Mouse (Mus musculus) urinary bladder, postnatal 36 days (tissue): ENCODE measurements around the gene Asl.

Source experiments
- DNase-seq, 2 experiments: peaks; one replicate each; pipeline ENCODE4 v3.0.0; 2022; ENCODE audit warnings: low spot score in 2 of 2, mixed read lengths in 1 of 2

Gene Asl

GRCm38 (mm10) chr5:130029142-130029897, at the start of gene Asl, which contains the start of gene Crcp:
TSS of gene Asl (minus strand) at chr5:130029247.
TSS of gene Crcp (plus strand) at chr5:130029290.
- peak; percentile 81 to 84 for DNase-seq

- no peak for DNase-seq
Observed at GRCm38 (mm10) chr5:130078834-130079156, 49.7 kb upstream of the Asl start.

- no peak for DNase-seq
Observed at GRCm38 (mm10) chr5:130078096-130078833, 49.2 kb upstream of the Asl start.

- DNase-seq, result no peak
Observed at GRCm38 (mm10) chr5:130076396-130076795, 47.3 kb upstream of the Asl start.

- DNase-seq, result peak; percentile 50 to 66
Observed at GRCm38 (mm10) chr5:130074491-130074890, 45.4 kb upstream of the Asl start.

- no peak for DNase-seq
Observed at GRCm38 (mm10) chr5:130073026-130073425, 44.0 kb upstream of the Asl start, which contains the start of gene Tpst1. TSS of gene Tpst1 (plus strand) at chr5:130073326.

- DNase-seq, result no peak
Observed at GRCm38 (mm10) chr5:130067841-130068264, 38.8 kb upstream of the Asl start.

- no peak for DNase-seq
Observed at GRCm38 (mm10) chr5:130065579-130065978, 36.5 kb upstream of the Asl start.

GRCm38 (mm10) chr5:130063760-130064159, 34.7 kb upstream of the Asl start:
- no peak for DNase-seq

GRCm38 (mm10) chr5:130062096-130062495, 33.0 kb upstream of the Asl start:
- no peak for DNase-seq

GRCm38 (mm10) chr5:130060329-130060665, 31.2 kb upstream of the Asl start:
- DNase-seq, result no peak

GRCm38 (mm10) chr5:130059413-130060328, 30.6 kb upstream of the Asl start:
- no peak for DNase-seq

- no peak for DNase-seq
Observed at GRCm38 (mm10) chr5:130056303-130056702, 27.3 kb upstream of the Asl start.

GRCm38 (mm10) chr5:130055688-130056087, 26.6 kb upstream of the Asl start:
- no peak for DNase-seq

- no peak for DNase-seq
Observed at GRCm38 (mm10) chr5:130052955-130053354, 23.9 kb upstream of the Asl start.

GRCm38 (mm10) chr5:130052510-130052909, 23.5 kb upstream of the Asl start:
- DNase-seq, result no peak

- no peak for DNase-seq
Observed at GRCm38 (mm10) chr5:130051073-130051860, 22.2 kb upstream of the Asl start.

GRCm38 (mm10) chr5:130050416-130050815, 21.4 kb upstream of the Asl start:
- no peak for DNase-seq

GRCm38 (mm10) chr5:130048786-130049520, 19.9 kb upstream of the Asl start:
- peak in 1 of 2 experiments; percentile 59 for DNase-seq

- DNase-seq, result no peak
Observed at GRCm38 (mm10) chr5:130047013-130047412, 18.0 kb upstream of the Asl start.

- DNase-seq, result no peak
Observed at GRCm38 (mm10) chr5:130046589-130046988, 17.5 kb upstream of the Asl start.
